26 mouse cellular contexts compared by ENCODE assay signal in the genomic region with DNA sequence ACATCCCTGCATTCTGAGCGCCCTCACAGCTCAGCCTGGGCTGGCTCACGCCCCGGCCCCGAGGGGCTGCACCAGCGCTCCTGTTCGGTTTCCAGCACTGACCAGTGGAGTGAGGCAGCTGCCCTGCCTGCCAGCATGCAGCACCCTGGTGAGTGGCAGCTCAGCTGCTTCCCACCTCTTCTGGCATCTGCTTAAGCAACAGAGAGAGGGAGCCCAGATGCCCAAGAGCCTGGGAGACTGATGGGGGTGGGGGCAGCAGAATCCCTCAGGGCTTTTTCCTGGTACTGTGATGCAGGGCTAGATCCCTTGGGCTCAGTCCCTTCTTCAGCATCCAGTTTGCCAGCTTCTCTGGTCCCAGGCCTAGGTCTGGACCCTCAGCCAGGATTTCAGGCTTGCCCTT. TPM values are rescaled to one million over a fixed set of nuclear protein-coding genes. Genes with fewer than 3 reads are reported as not detected.
DNase-seq lines count a peak whose midpoint lies in the region; ATAC-seq lines count a peak whose summit lies in the region.
"Had no signal": no experiment of that assay in that cellular context is flagged by ENCODE, and none has a peak within 500 bp of the region (broad histone marks: within the 10 kb centered on the region; RNA-seq: fewer than 3 reads in every experiment).

No protein-coding gene starts in this region.

- WGBS in forebrain, embryonic 13.5 days = 50% methylated on average over 5 of the region's 6 CpGs
- 50% methylated on average over 6 of the region's 6 CpGs for WGBS in forebrain, embryonic 11.5 days
- 44% methylated on average over 6 of the region's 6 CpGs for WGBS in midbrain, embryonic 12.5 days
- WGBS in midbrain, embryonic 11.5 days = 60% methylated on average over 6 of the region's 6 CpGs
- WGBS in forebrain, embryonic 15.5 days = 52% methylated on average over 6 of the region's 6 CpGs
- WGBS in neural tube, embryonic 13.5 days = 45% methylated on average over 6 of the region's 6 CpGs
- 89% methylated on average over 6 of the region's 6 CpGs for WGBS in liver, embryonic 11.5 days

- no peak for DNase-seq in forebrain, embryonic 11.5 days (ENCODE audit: low spot score)
- DNase-seq in midbrain, embryonic 11.5 days (ENCODE audit: low spot score, missing footprints) = no peak
- no peak for DNase-seq in liver, embryonic 11.5 days (ENCODE audit: low spot score)
- DNase-seq in adrenal gland, adult 2 months = no peak
- DNase-seq: adrenal gland, postnatal 14 days; B cell, adult 2 months; cerebellum, postnatal 14 days; heart, postnatal 36 days; thymus, postnatal 14 days had no signal

- H3K9me3 ChIP-seq in forebrain, embryonic 13.5 days (replicated peaks) = no peaks in the 10 kb centered on the region
- H3K9me3 ChIP-seq in forebrain, embryonic 11.5 days (ENCODE audit: control insufficient read depth, low read length) = no peaks in the 10 kb centered on the region
- H3K9me3 ChIP-seq in midbrain, embryonic 12.5 days = no peaks in the 10 kb centered on the region
- no peaks in the 10 kb centered on the region for H3K9me3 ChIP-seq in midbrain, embryonic 11.5 days (ENCODE audit: control insufficient read depth, low read length)
- H3K9me3 ChIP-seq in forebrain, embryonic 15.5 days = no peaks in the 10 kb centered on the region
- no peaks in the 10 kb centered on the region for H3K9me3 ChIP-seq in neural tube, embryonic 13.5 days
- no peaks in the 10 kb centered on the region for H3K9me3 ChIP-seq in liver, embryonic 11.5 days (ENCODE audit: control insufficient read depth, low read length)
- H3K9me3 ChIP-seq: heart, embryonic 13.5 days; liver, embryonic 15.5 days had no signal

- peaks cover 60% of the 10 kb centered on the region for H3K27me3 ChIP-seq in forebrain, embryonic 13.5 days
- H3K27me3 ChIP-seq in forebrain, embryonic 11.5 days (ENCODE audit: control insufficient read depth, insufficient read depth, low read length) = no peaks in the 10 kb centered on the region; the same call in 1 of the 2 replicates
- 0 out of 2 replicates have a peak, but pooled peaks cover under 1% of the 10 kb centered on the region for H3K27me3 ChIP-seq in midbrain, embryonic 12.5 days
- H3K27me3 ChIP-seq in midbrain, embryonic 11.5 days (ENCODE audit: control insufficient read depth, insufficient read depth, low read length) = no peaks in the 10 kb centered on the region
- H3K27me3 ChIP-seq in forebrain, embryonic 15.5 days = no peaks in the 10 kb centered on the region
- H3K27me3 ChIP-seq in neural tube, embryonic 13.5 days = no peaks in the 10 kb centered on the region
- no peaks in the 10 kb centered on the region for H3K27me3 ChIP-seq in liver, embryonic 11.5 days (replicated peaks; ENCODE audit: control insufficient read depth, insufficient read depth, low read length)
- H3K27me3 ChIP-seq: liver, embryonic 15.5 days had no signal

- H3K4me1 ChIP-seq in forebrain, embryonic 13.5 days = peaks cover 73% of the 10 kb centered on the region
- peaks cover 6% of the 10 kb centered on the region; the same call in 1 of the 2 replicates for H3K4me1 ChIP-seq in forebrain, embryonic 11.5 days (replicated peaks; ENCODE audit: control insufficient read depth, insufficient read depth, low read length)
- peaks cover 41% of the 10 kb centered on the region for H3K4me1 ChIP-seq in midbrain, embryonic 12.5 days
- H3K4me1 ChIP-seq in midbrain, embryonic 11.5 days (ENCODE audit: control insufficient read depth, insufficient read depth, low read length) = no peaks in the 10 kb centered on the region
- peaks cover 58% of the 10 kb centered on the region for H3K4me1 ChIP-seq in forebrain, embryonic 15.5 days
- peaks cover 89% of the 10 kb centered on the region for H3K4me1 ChIP-seq in neural tube, embryonic 13.5 days (replicated peaks)
- H3K4me1 ChIP-seq in liver, embryonic 11.5 days (replicated peaks; ENCODE audit: control insufficient read depth, insufficient read depth, low read length) = no peaks in the 10 kb centered on the region
- H3K4me1 ChIP-seq: liver, embryonic 15.5 days had no signal

- peaks cover 73% of the 10 kb centered on the region for H3K36me3 ChIP-seq in forebrain, embryonic 13.5 days (ENCODE audit: poor library complexity, severe bottlenecking)
- H3K36me3 ChIP-seq in forebrain, embryonic 11.5 days (ENCODE audit: control insufficient read depth, insufficient read depth, low read length) = peaks cover 3% of the 10 kb centered on the region; the same call in 1 of the 2 replicates
- H3K36me3 ChIP-seq in midbrain, embryonic 12.5 days = peaks cover 95% of the 10 kb centered on the region
- peaks cover 15% of the 10 kb centered on the region for H3K36me3 ChIP-seq in midbrain, embryonic 11.5 days (ENCODE audit: control insufficient read depth, insufficient read depth, low read length)
- H3K36me3 ChIP-seq in forebrain, embryonic 15.5 days = peaks cover 59% of the 10 kb centered on the region
- peaks cover 87% of the 10 kb centered on the region for H3K36me3 ChIP-seq in neural tube, embryonic 13.5 days
- peaks cover 28% of the 10 kb centered on the region for H3K36me3 ChIP-seq in liver, embryonic 11.5 days (ENCODE audit: control insufficient read depth, insufficient read depth, low read length)

- H3K4me2 ChIP-seq in forebrain, embryonic 13.5 days = no peak overlapping the region
- no peak overlapping the region for H3K4me2 ChIP-seq in forebrain, embryonic 11.5 days (ENCODE audit: low read depth, low read length, severe bottlenecking)
- H3K4me2 ChIP-seq in midbrain, embryonic 12.5 days (replicated peaks) = no peak overlapping the region
- no peak overlapping the region for H3K4me2 ChIP-seq in midbrain, embryonic 11.5 days
- H3K4me2 ChIP-seq in forebrain, embryonic 15.5 days (replicated peaks) = no peak overlapping the region
- no peak overlapping the region for H3K4me2 ChIP-seq in neural tube, embryonic 13.5 days
- H3K4me2 ChIP-seq in liver, embryonic 11.5 days = no peak overlapping the region
- H3K4me2 ChIP-seq: heart, embryonic 13.5 days; liver, embryonic 15.5 days had no signal

- peak; percentile 5; the same call in 1 of the 2 replicates for ATAC-seq in forebrain, embryonic 13.5 days
- ATAC-seq in forebrain, embryonic 11.5 days (replicated peaks; ENCODE audit: low FRiP score) = no peak
- ATAC-seq in midbrain, embryonic 12.5 days (ENCODE audit: low FRiP score, low read depth) = no peak
- no peak for ATAC-seq in midbrain, embryonic 11.5 days (ENCODE audit: low FRiP score)
- peak; percentile 20; the same call in 1 of the 2 replicates for ATAC-seq in forebrain, embryonic 15.5 days (replicated peaks)
- ATAC-seq in neural tube, embryonic 13.5 days (ENCODE audit: low read depth) = no peak
- no peak for ATAC-seq in liver, embryonic 11.5 days (replicated peaks; ENCODE audit: low FRiP score)
- ATAC-seq: intestine, postnatal 0 days; lung, postnatal 0 days had no signal

- no peak overlapping the region for H3K9ac ChIP-seq in forebrain, embryonic 13.5 days
- no peak overlapping the region; the same call in 1 of the 2 replicates for H3K9ac ChIP-seq in forebrain, embryonic 11.5 days (ENCODE audit: low read length)
- no peak overlapping the region for H3K9ac ChIP-seq in midbrain, embryonic 12.5 days (replicated peaks)
- no peak overlapping the region for H3K9ac ChIP-seq in midbrain, embryonic 11.5 days (ENCODE audit: low read length)
- H3K9ac ChIP-seq in forebrain, embryonic 15.5 days (replicated peaks) = 0 out of 2 replicates have a peak overlapping the region, but pooled peaks have one; percentile 2
- H3K9ac ChIP-seq in neural tube, embryonic 13.5 days = peak overlapping the region; percentile 47; the same call in 1 of the 2 replicates
- no peak overlapping the region for H3K9ac ChIP-seq in liver, embryonic 11.5 days (ENCODE audit: low read depth, low read length)
- H3K9ac ChIP-seq: heart, embryonic 13.5 days; liver, embryonic 15.5 days had no signal

- peak overlapping the region; percentile 61; the same call in 1 of the 2 replicates for H3K27ac ChIP-seq in forebrain, embryonic 13.5 days
- H3K27ac ChIP-seq in forebrain, embryonic 11.5 days (ENCODE audit: low read depth, low read length) = no peak overlapping the region
- H3K27ac ChIP-seq in midbrain, embryonic 12.5 days (replicated peaks) = 0 out of 2 replicates have a peak overlapping the region, but pooled peaks have one; percentile 39
- no peak overlapping the region for H3K27ac ChIP-seq in midbrain, embryonic 11.5 days (ENCODE audit: low read depth, low read length)
- H3K27ac ChIP-seq in forebrain, embryonic 15.5 days (replicated peaks) = peak overlapping the region; percentile 5; the same call in 1 of the 2 replicates
- peak overlapping the region; percentile 84 for H3K27ac ChIP-seq in neural tube, embryonic 13.5 days (replicated peaks)
- no peak overlapping the region for H3K27ac ChIP-seq in liver, embryonic 11.5 days (ENCODE audit: low read depth, low read length)
- H3K27ac ChIP-seq: heart, embryonic 13.5 days; kidney, postnatal 0 days; layer of hippocampus, adult 2 months; liver, embryonic 15.5 days; stomach, postnatal 0 days had no signal

- no peak overlapping the region for H3K4me3 ChIP-seq in forebrain, embryonic 13.5 days
- no peak overlapping the region for H3K4me3 ChIP-seq in forebrain, embryonic 11.5 days (ENCODE audit: low read depth, low read length)
- no peak overlapping the region for H3K4me3 ChIP-seq in midbrain, embryonic 12.5 days
- no peak overlapping the region for H3K4me3 ChIP-seq in midbrain, embryonic 11.5 days (ENCODE audit: low read depth, low read length)
- no peak overlapping the region for H3K4me3 ChIP-seq in forebrain, embryonic 15.5 days
- no peak overlapping the region for H3K4me3 ChIP-seq in neural tube, embryonic 13.5 days
- no peak overlapping the region for H3K4me3 ChIP-seq in liver, embryonic 11.5 days (ENCODE audit: low read depth, low read length)
- H3K4me3 ChIP-seq: erythroblast, embryonic 14.5 days; heart, embryonic 13.5 days; layer of hippocampus, adult 2 months; liver, embryonic 15.5 days had no signal

RNA-seq across cellular contexts. Expression of a gene that starts 30.2 kb away (rescaled TPM):
- 0.90 and 0.97 TPM in 2 replicates for polyA plus RNA-seq in forebrain, embryonic 13.5 days (2015; fragmentation: Nextera tagmentation; extraction: Ambion mirVana)
- 0.64 and 0.79 TPM in 2 replicates for polyA plus RNA-seq in forebrain, embryonic 11.5 days (2014; fragmentation: Nextera tagmentation; extraction: Ambion mirVana)
- polyA plus RNA-seq in midbrain, embryonic 12.5 days (2016; fragmentation: Nextera tagmentation; extraction: Ambion mirVana) = 0.10 and 0.18 TPM in 2 replicates
- 0.15 TPM in 1 of 2 replicates, not detected in the other for polyA plus RNA-seq in midbrain, embryonic 11.5 days (2014; fragmentation: Nextera tagmentation; extraction: Ambion mirVana)
- polyA plus RNA-seq in forebrain, embryonic 15.5 days (2015; fragmentation: Nextera tagmentation; extraction: Ambion mirVana) = 1.2 and 2.3 TPM in 2 replicates
- 11.2 and 16.1 TPM in 2 replicates for polyA plus RNA-seq in neural tube, embryonic 13.5 days (2015; fragmentation: Nextera tagmentation; extraction: Ambion mirVana)
- polyA plus RNA-seq in liver, embryonic 11.5 days (2014; fragmentation: Nextera tagmentation; extraction: Ambion mirVana) = 0.04 TPM in 1 of 2 replicates, not detected in the other
- not detected for total RNA-seq in adrenal gland, adult 2 months (2021)
- polyA plus RNA-seq in adrenal gland, adult 2 months (2012; rRNA removed) = not detected in 2 replicates
- total RNA-seq: adrenal gland, postnatal 14 days; gastrocnemius, adult 18-20 months; heart, postnatal 36 days; megakaryocyte progenitor cell, adult 5-6 weeks; monocyte, adult 5-6 weeks had no signal
- polyA plus RNA-seq: erythroblast, embryonic 14.5 days; gonadal fat pad, adult 2 months; intestine, postnatal 0 days; liver, embryonic 15.5 days; spleen, adult 2 months had no signal

RNA-seq across cellular contexts. Expression of a gene that starts 44.0 kb away (rescaled TPM):
- polyA plus RNA-seq in forebrain, embryonic 13.5 days (2015; fragmentation: Nextera tagmentation; extraction: Ambion mirVana) = 0.06 and 0.15 TPM in 2 replicates
- 0.11 TPM in 1 of 2 replicates, not detected in the other for polyA plus RNA-seq in forebrain, embryonic 11.5 days (2014; fragmentation: Nextera tagmentation; extraction: Ambion mirVana)
- 0.16 and 0.19 TPM in 2 replicates for polyA plus RNA-seq in midbrain, embryonic 12.5 days (2016; fragmentation: Nextera tagmentation; extraction: Ambion mirVana)
- 0.25 TPM in 2 replicates for polyA plus RNA-seq in midbrain, embryonic 11.5 days (2014; fragmentation: Nextera tagmentation; extraction: Ambion mirVana)
- polyA plus RNA-seq in forebrain, embryonic 15.5 days (2015; fragmentation: Nextera tagmentation; extraction: Ambion mirVana) = 0.11 and 0.42 TPM in 2 replicates
- 0.15 and 0.25 TPM in 2 replicates for polyA plus RNA-seq in neural tube, embryonic 13.5 days (2015; fragmentation: Nextera tagmentation; extraction: Ambion mirVana)
- polyA plus RNA-seq in liver, embryonic 11.5 days (2014; fragmentation: Nextera tagmentation; extraction: Ambion mirVana) = 0.23 and 0.30 TPM in 2 replicates
- not detected for total RNA-seq in adrenal gland, adult 2 months (2021)
- 0.30 and 0.76 TPM in 2 replicates for polyA plus RNA-seq in adrenal gland, adult 2 months (2012; rRNA removed)
- total RNA-seq: megakaryocyte progenitor cell, adult 5-6 weeks; monocyte, adult 5-6 weeks had no signal
- polyA plus RNA-seq: erythroblast, embryonic 14.5 days had no signal

RNA-seq across cellular contexts. Expression of a gene that starts 44.8 kb away (rescaled TPM):
- polyA plus RNA-seq in forebrain, embryonic 13.5 days (2015; fragmentation: Nextera tagmentation; extraction: Ambion mirVana) = 38.0 and 39.2 TPM in 2 replicates
- 52.7 and 67.0 TPM in 2 replicates for polyA plus RNA-seq in forebrain, embryonic 11.5 days (2014; fragmentation: Nextera tagmentation; extraction: Ambion mirVana)
- polyA plus RNA-seq in midbrain, embryonic 12.5 days (2016; fragmentation: Nextera tagmentation; extraction: Ambion mirVana) = 60.4 and 64.6 TPM in 2 replicates
- polyA plus RNA-seq in midbrain, embryonic 11.5 days (2014; fragmentation: Nextera tagmentation; extraction: Ambion mirVana) = 43.1 and 57.0 TPM in 2 replicates
- 76.9 and 108 TPM in 2 replicates for polyA plus RNA-seq in forebrain, embryonic 15.5 days (2015; fragmentation: Nextera tagmentation; extraction: Ambion mirVana)
- 64.6 and 80.9 TPM in 2 replicates for polyA plus RNA-seq in neural tube, embryonic 13.5 days (2015; fragmentation: Nextera tagmentation; extraction: Ambion mirVana)
- polyA plus RNA-seq in liver, embryonic 11.5 days (2014; fragmentation: Nextera tagmentation; extraction: Ambion mirVana) = 29.4 and 30.6 TPM in 2 replicates
- total RNA-seq in adrenal gland, adult 2 months (2021) = 10 to 100 TPM; 78.8 to 89.8 TPM
- polyA plus RNA-seq in adrenal gland, adult 2 months (2012; rRNA removed) = 96.5 and 106 TPM in 2 replicates

RNA-seq across cellular contexts. Expression of a gene that starts 49.1 kb away (rescaled TPM):
- polyA plus RNA-seq in forebrain, embryonic 13.5 days (2015; fragmentation: Nextera tagmentation; extraction: Ambion mirVana) = 32.5 and 35.4 TPM in 2 replicates
- polyA plus RNA-seq in forebrain, embryonic 11.5 days (2014; fragmentation: Nextera tagmentation; extraction: Ambion mirVana) = 30.2 and 31.8 TPM in 2 replicates
- polyA plus RNA-seq in midbrain, embryonic 12.5 days (2016; fragmentation: Nextera tagmentation; extraction: Ambion mirVana) = 31.8 and 35.4 TPM in 2 replicates
- 30.5 and 32.3 TPM in 2 replicates for polyA plus RNA-seq in midbrain, embryonic 11.5 days (2014; fragmentation: Nextera tagmentation; extraction: Ambion mirVana)
- polyA plus RNA-seq in forebrain, embryonic 15.5 days (2015; fragmentation: Nextera tagmentation; extraction: Ambion mirVana) = 39.4 and 40.1 TPM in 2 replicates
- 51.2 TPM in 2 replicates for polyA plus RNA-seq in neural tube, embryonic 13.5 days (2015; fragmentation: Nextera tagmentation; extraction: Ambion mirVana)
- 12.3 and 12.4 TPM in 2 replicates for polyA plus RNA-seq in liver, embryonic 11.5 days (2014; fragmentation: Nextera tagmentation; extraction: Ambion mirVana)
- total RNA-seq in adrenal gland, adult 2 months (2021) = 10 to 100 TPM; 16.7 to 20.5 TPM
- polyA plus RNA-seq in adrenal gland, adult 2 months (2012; rRNA removed) = 86.7 and 94.5 TPM in 2 replicates

RNA-seq across cellular contexts. Expression of a gene that starts 51.7 kb away (rescaled TPM):
- 85.3 and 86.9 TPM in 2 replicates for polyA plus RNA-seq in forebrain, embryonic 13.5 days (2015; fragmentation: Nextera tagmentation; extraction: Ambion mirVana)
- polyA plus RNA-seq in forebrain, embryonic 11.5 days (2014; fragmentation: Nextera tagmentation; extraction: Ambion mirVana) = 104 and 116 TPM in 2 replicates
- polyA plus RNA-seq in midbrain, embryonic 12.5 days (2016; fragmentation: Nextera tagmentation; extraction: Ambion mirVana) = 102 and 116 TPM in 2 replicates
- polyA plus RNA-seq in midbrain, embryonic 11.5 days (2014; fragmentation: Nextera tagmentation; extraction: Ambion mirVana) = 79.3 and 84.6 TPM in 2 replicates
- 90.6 and 91.4 TPM in 2 replicates for polyA plus RNA-seq in forebrain, embryonic 15.5 days (2015; fragmentation: Nextera tagmentation; extraction: Ambion mirVana)
- 89.4 and 102 TPM in 2 replicates for polyA plus RNA-seq in neural tube, embryonic 13.5 days (2015; fragmentation: Nextera tagmentation; extraction: Ambion mirVana)
- polyA plus RNA-seq in liver, embryonic 11.5 days (2014; fragmentation: Nextera tagmentation; extraction: Ambion mirVana) = 95.1 and 101 TPM in 2 replicates
- 100 to 1,000 TPM in 1 of 2 experiments, 10 to 100 TPM in 1; 93.4 to 108 TPM for total RNA-seq in adrenal gland, adult 2 months (2021)
- polyA plus RNA-seq in adrenal gland, adult 2 months (2012; rRNA removed) = 335 and 350 TPM in 2 replicates

Comparison
In these comparisons a context has a peak if more than half of its experiments do, and no peak if none do; other contexts are left out.
1. ATAC-seq: peak in forebrain, embryonic 13.5 days (single experiment) and forebrain, embryonic 15.5 days (single experiment); none in forebrain, embryonic 11.5 days (single experiment), midbrain, embryonic 12.5 days (single experiment), midbrain, embryonic 11.5 days (single experiment), neural tube, embryonic 13.5 days (single experiment) and liver, embryonic 11.5 days (single experiment).
2. H3K27ac ChIP-seq: peak in forebrain, embryonic 13.5 days (single experiment), midbrain, embryonic 12.5 days (single experiment), forebrain, embryonic 15.5 days (single experiment) and neural tube, embryonic 13.5 days (single experiment); none in forebrain, embryonic 11.5 days (single experiment), midbrain, embryonic 11.5 days (single experiment) and liver, embryonic 11.5 days (single experiment).
3. H3K9ac ChIP-seq: peak in forebrain, embryonic 15.5 days (single experiment) and neural tube, embryonic 13.5 days (single experiment); none in forebrain, embryonic 13.5 days (single experiment), forebrain, embryonic 11.5 days (single experiment), midbrain, embryonic 12.5 days (single experiment), midbrain, embryonic 11.5 days (single experiment) and liver, embryonic 11.5 days (single experiment).